Mouse (Mus musculus): ENCODE measurements around the gene Pzp.

GRCm38 (mm10) chr6:128519159-128519558 lies 7.4 kb downstream of the Pzp start:
- TF ChIP-seq CTCF (IDR thresholded peaks at IDR 0.05; ENCODE audit: low read depth, low read length) (no peak), POLR2A (IDR thresholded peaks at IDR 0.05; ENCODE audit: extremely low read depth, insufficient read depth, low read length) (no peak)

Measured in liver, adult 2 months (tissue).